Mouse (Mus musculus): ENCODE results near the gene Josd2. TPM values are rescaled to one million over a fixed set of nuclear protein-coding genes. Genes with fewer than 3 reads are reported as not detected.
A peak's percentile ranks its signal among the peaks of the same experiment; 100 is the strongest.

The Josd2 gene
- total and polyA plus RNA-seq, 2 experiments from 2014 or later = 28.3 to 44.5 TPM

GRCm38 (mm10) chr7:44440479-44440878, 27.3 kb upstream of the Josd2 start:
- peaks cover 23% of the 10 kb centered on the region for H3K4me1 ChIP-seq (ENCODE audit: insufficient read depth, low read length)
- no peaks in the 10 kb centered on the region for H3K27me3 ChIP-seq (ENCODE audit: insufficient read depth, low read length)
- H3K27ac ChIP-seq = peak overlapping the region; percentile 98

GRCm38 (mm10) chr7:44441180-44441579, 26.6 kb upstream of the Josd2 start:
- H3K4me1 ChIP-seq (ENCODE audit: insufficient read depth, low read length) = peaks cover 29% of the 10 kb centered on the region
- peak; percentile 30; the same call in 1 of the 2 replicates for TF ChIP-seq CTCF (IDR thresholded peaks at IDR 0.05; ENCODE audit: low read depth)
- H3K9ac ChIP-seq (replicated peaks; ENCODE audit: low read length) = peak overlapping the region; percentile 93
- 17% methylated on average over 1 of the region's 1 CpGs for WGBS
- no peak; the same call in 1 of the 2 replicates for ATAC-seq
- no peaks in the 10 kb centered on the region for H3K9me3 ChIP-seq (ENCODE audit: low read length)
- H3K4me2 ChIP-seq (ENCODE audit: low read depth, low read length) = peak overlapping the region; percentile 93
- H3K4me3 ChIP-seq (ENCODE audit: low read length) = peak overlapping the region; percentile 71
- H3K36me3 ChIP-seq (ENCODE audit: insufficient read depth, low read length) = peaks cover 5% of the 10 kb centered on the region; the same call in 1 of the 2 replicates
- no peaks in the 10 kb centered on the region for H3K27me3 ChIP-seq (ENCODE audit: insufficient read depth, low read length)
- no peak for DNase-seq (ENCODE audit: low spot score)
- H3K27ac ChIP-seq = peak overlapping the region; percentile 98

More at GRCm38 (mm10) chr7:44440479-44440878, 27.3 kb upstream of the Josd2 start:
- Histone ChIP-seq H3K9ac (replicated peaks; ENCODE audit: low read length) (0 out of 2 replicates have a peak overlapping the region, but pooled peaks have one; percentile 13), H3K36me3 (ENCODE audit: insufficient read depth, low read length) (peaks cover 3% of the 10 kb centered on the region; the same call in 1 of the 2 replicates), H3K4me3 (ENCODE audit: low read length) (no peak overlapping the region), H3K4me2 (ENCODE audit: low read depth, low read length) (no peak overlapping the region), H3K9me3 (ENCODE audit: low read length) (no peaks in the 10 kb centered on the region)
- DNase-seq (ENCODE audit: low spot score) (no peak), ATAC-seq (no peak)
- WGBS = 83% methylated on average over 1 of the region's 1 CpGs
- TF ChIP-seq CTCF (IDR thresholded peaks at IDR 0.05; ENCODE audit: low read depth) = no peak

- Histone ChIP-seq H3K27ac (peak overlapping the region; percentile 98), H3K9me3 (ENCODE audit: low read length) (no peaks in the 10 kb centered on the region), H3K27me3 (ENCODE audit: insufficient read depth, low read length) (no peaks in the 10 kb centered on the region), H3K9ac (replicated peaks; ENCODE audit: low read length) (peak overlapping the region; percentile 93), H3K36me3 (ENCODE audit: insufficient read depth, low read length) (peaks cover 5% of the 10 kb centered on the region; the same call in 1 of the 2 replicates), H3K4me2 (ENCODE audit: low read depth, low read length) (peak overlapping the region; percentile 93), H3K4me1 (ENCODE audit: insufficient read depth, low read length) (peaks cover 34% of the 10 kb centered on the region), H3K4me3 (ENCODE audit: low read length) (peak overlapping the region; percentile 71)
- under 1% methylated on average over 8 of the region's 14 CpGs for WGBS
- TF ChIP-seq CTCF (IDR thresholded peaks at IDR 0.05; ENCODE audit: low read depth) = no peak
- ATAC-seq (peak; percentile 84), DNase-seq (ENCODE audit: low spot score) (peak; percentile 89)
Observed at GRCm38 (mm10) chr7:44441648-44442109, 26.1 kb upstream of the Josd2 start.

- Histone ChIP-seq H3K36me3 (ENCODE audit: insufficient read depth, low read length) (peaks cover 5% of the 10 kb centered on the region; the same call in 1 of the 2 replicates), H3K27me3 (ENCODE audit: insufficient read depth, low read length) (no peaks in the 10 kb centered on the region), H3K4me2 (ENCODE audit: low read depth, low read length) (peak overlapping the region; percentile 93), H3K9ac (replicated peaks; ENCODE audit: low read length) (peak overlapping the region; percentile 93), H3K9me3 (ENCODE audit: low read length) (no peaks in the 10 kb centered on the region), H3K27ac (peak overlapping the region; percentile 98), H3K4me3 (ENCODE audit: low read length) (peak overlapping the region; percentile 71), H3K4me1 (ENCODE audit: insufficient read depth, low read length) (peaks cover 35% of the 10 kb centered on the region)
- no peak for TF ChIP-seq CTCF (IDR thresholded peaks at IDR 0.05; ENCODE audit: low read depth)
- peak; percentile 80 for DNase-seq (ENCODE audit: low spot score)
- WGBS = under 1% methylated on average over 14 of the region's 14 CpGs
- peak; percentile 33 for ATAC-seq
Observed at GRCm38 (mm10) chr7:44442407-44442821, 25.4 kb upstream of the Josd2 start.

GRCm38 (mm10) chr7:44443268-44444173, 24.3 kb upstream of the Josd2 start:
- H3K27ac ChIP-seq = peak overlapping the region; percentile 98
- H3K4me1 ChIP-seq (ENCODE audit: insufficient read depth, low read length) = peaks cover 35% of the 10 kb centered on the region
- peaks cover 7% of the 10 kb centered on the region for H3K36me3 ChIP-seq (ENCODE audit: insufficient read depth, low read length)
- peak overlapping the region; percentile 71 for H3K4me3 ChIP-seq (ENCODE audit: low read length)
- TF ChIP-seq CTCF (IDR thresholded peaks at IDR 0.05; ENCODE audit: low read depth) = peak; percentile 68
- peak overlapping the region; percentile 93 for H3K4me2 ChIP-seq (ENCODE audit: low read depth, low read length)
- DNase-seq (ENCODE audit: low spot score) (peak; percentile 82), ATAC-seq (peak; percentile 61)
- H3K9me3 ChIP-seq (ENCODE audit: low read length) = no peaks in the 10 kb centered on the region
- H3K9ac ChIP-seq (replicated peaks; ENCODE audit: low read length) = peak overlapping the region; percentile 93
- 3% methylated on average over 20 of the region's 20 CpGs for WGBS
- no peaks in the 10 kb centered on the region for H3K27me3 ChIP-seq (ENCODE audit: insufficient read depth, low read length)

GRCm38 (mm10) chr7:44444886-44445527, 22.8 kb upstream of the Josd2 start:
- ATAC-seq (no peak), DNase-seq (ENCODE audit: low spot score) (no peak)
- H3K4me2 ChIP-seq (ENCODE audit: low read depth, low read length) = peak overlapping the region; percentile 93
- peak overlapping the region; percentile 93 for H3K9ac ChIP-seq (replicated peaks; ENCODE audit: low read length)
- H3K27me3 ChIP-seq (ENCODE audit: insufficient read depth, low read length) = no peaks in the 10 kb centered on the region
- TF ChIP-seq CTCF (IDR thresholded peaks at IDR 0.05; ENCODE audit: low read depth) = no peak
- H3K4me1 ChIP-seq (ENCODE audit: insufficient read depth, low read length) = peaks cover 35% of the 10 kb centered on the region
- peak overlapping the region; percentile 71 for H3K4me3 ChIP-seq (ENCODE audit: low read length)
- 29% methylated on average over 29 of the region's 29 CpGs for WGBS
- H3K27ac ChIP-seq = peak overlapping the region; percentile 37; the same call in 1 of the 2 replicates
- H3K36me3 ChIP-seq (ENCODE audit: insufficient read depth, low read length) = peaks cover 18% of the 10 kb centered on the region
- H3K9me3 ChIP-seq (ENCODE audit: low read length) = no peaks in the 10 kb centered on the region

Data from hindbrain, postnatal 0 days (tissue).